Mouse (Mus musculus) 416B (cell line): Measurements from ENCODE around the gene Ap3m1.
"Not testable (repeated sequence)": the region's sequence is repeated elsewhere in the genome, so short reads cannot be mapped to it uniquely, and the experiment has no call there.

Experiments
- DNase-seq: peaks from one replicate; pipeline ENCODE4 v3.0.0; 2011; ENCODE audit warnings: low read depth

Gene Ap3m1

GRCm38 (mm10) chr14:21052112-21052780, at the start of gene Ap3m1, which contains the start of gene Adk:
Ap3m1 (minus strand) TSS chr14:21052508.
Adk (plus strand) TSS chr14:21052574.
- peak; percentile 98 for DNase-seq

DNA sequence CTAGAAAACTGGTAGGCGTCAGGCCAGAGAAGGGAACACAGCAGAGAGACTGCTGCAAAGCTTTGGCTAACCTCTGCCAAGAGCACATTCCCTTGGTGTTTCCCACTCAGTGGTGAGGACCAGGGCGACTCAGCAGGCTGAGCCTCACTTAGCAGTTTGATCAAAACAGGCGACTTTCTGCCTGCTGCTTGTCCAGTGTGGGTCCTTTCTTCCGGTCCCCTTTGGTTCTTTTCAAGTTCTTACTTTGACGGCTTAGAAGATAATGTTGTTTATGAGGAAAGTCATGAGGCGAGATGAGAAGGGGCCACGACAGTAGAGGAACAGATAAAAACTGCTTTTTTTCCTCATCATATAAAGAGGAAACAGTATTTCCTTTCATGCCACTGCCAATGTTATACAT, 49.3 kb upstream of the Ap3m1 start:
- DNase-seq: peak; percentile 52

DNA sequence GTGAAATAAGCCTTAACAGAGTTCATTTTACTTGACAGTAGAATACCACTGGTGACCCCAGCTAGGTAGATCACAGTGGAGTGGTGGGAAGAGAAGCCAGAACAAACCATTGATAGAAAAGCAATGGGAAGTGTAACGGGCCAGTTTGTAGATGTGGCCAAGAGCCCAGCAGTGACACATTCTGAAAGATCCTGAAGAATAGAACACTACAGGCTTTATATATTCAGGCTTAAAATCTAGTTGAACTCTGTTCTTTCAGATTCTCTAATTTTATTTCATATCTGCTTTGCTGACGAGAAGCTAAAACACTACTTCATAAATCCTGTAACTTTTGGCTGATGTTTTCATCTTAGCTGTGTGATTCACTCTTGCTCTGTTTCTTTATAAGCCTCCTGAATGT, 48.6 kb upstream of the Ap3m1 start:
- DNase-seq: no peak

DNA sequence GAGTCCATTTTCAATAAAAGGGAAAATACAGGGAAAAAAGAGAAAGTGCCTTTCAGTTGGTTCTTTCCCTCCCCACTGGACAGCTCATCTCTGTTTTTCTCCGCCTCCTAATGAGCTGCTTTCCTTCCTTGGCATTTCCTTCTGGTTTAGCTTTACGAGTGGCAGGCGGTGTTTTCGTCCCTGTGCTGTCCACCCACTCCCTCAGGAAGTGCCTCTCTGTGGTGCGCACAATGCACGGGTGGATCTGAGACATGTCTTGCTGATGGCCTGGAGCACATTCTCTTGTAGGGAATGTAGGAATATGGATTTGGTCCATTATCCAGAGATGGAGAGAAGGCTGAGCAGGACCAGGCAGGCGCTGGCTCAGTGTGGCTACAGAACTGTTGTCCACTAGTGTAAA, 47.1 kb upstream of the Ap3m1 start:
- no peak for DNase-seq

DNA sequence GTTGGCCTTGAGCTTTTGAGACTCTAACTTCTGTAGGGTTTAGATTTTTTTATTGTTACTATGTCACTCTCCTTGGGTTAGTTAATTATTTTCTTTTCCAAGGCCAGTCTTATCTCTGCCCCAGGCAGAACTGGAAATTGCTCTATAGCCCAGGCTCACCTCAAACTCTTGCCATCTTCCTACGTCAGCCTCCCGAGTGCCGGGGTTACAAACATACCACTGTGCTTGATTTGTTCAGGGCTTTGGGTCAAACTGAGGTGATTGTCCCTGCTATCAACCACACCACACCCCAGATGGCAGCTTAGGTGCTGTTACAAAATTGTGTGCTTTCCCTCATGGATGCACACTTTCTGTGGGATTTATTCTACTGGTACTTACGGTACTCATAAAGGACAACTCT, 44.4 kb upstream of the Ap3m1 start:
- no peak for DNase-seq

GRCm38 (mm10) chr14:21096279-21096678, 44.0 kb upstream of the Ap3m1 start:
- DNase-seq: no peak

DNA sequence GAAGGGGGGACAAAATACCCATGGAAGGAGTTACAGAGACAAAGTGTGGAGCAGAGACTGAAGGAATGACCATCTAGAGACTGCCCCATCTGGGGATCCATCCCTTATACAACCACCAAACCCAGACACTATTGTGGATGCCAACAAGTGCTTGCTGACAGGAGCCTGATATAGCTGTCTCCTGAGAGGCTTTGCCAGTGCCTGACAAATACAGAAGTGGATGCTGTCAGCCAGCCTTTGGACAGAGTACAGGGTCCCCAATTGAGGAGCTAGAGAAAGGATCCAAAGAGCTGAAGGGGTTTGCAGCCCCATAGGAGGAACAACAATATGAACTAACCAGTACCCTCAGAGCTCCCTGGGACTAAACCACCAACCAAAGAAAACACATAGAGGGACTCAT, 41.9 kb upstream of the Ap3m1 start:
- not testable (repeated sequence) for DNase-seq

DNA sequence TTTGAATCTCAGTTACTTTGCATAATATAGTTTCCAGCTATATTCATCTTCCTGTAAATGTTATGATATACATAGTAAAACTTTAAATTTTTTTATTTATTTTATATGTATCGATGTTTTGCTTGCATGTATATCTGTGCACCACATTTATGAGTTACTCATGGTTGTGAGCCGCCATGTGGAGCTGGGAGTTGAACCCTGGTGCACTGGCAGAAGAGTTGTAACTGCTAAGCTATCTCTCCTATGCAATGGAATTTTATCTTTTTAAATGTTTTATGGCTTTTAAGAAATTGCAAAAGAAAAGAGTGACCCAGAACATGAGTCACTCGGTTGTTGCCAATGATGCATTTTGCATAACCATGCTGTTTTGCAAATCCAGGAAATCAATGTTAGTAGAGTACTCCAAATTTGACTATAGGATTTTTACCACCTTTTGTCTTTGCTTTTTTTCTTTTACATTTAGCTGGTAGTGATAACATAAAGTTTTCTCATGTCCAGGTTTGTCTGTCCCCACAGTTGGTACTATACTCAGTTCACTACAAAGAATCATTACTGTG, 38.7 kb upstream of the Ap3m1 start:
- peak; percentile 64 for DNase-seq

DNA sequence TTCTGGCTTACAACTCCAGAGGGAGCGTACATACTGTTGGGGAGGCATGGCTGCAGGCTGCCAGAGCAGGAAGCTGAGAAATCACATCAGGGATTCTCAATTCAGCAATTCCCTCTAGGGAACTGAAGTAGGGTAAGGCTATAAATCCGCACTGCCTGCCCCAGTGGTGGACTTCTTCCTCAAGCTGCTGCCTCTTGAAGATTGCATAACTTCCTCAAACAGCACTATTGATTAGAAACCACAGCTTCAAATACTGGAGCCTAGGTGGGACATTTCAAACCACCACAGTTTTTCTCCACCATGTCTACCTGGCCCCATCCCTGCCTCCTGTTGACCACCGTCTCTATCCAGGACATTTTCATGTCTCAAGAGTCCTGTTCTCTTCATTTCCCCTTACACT, 38.1 kb upstream of the Ap3m1 start:
- peak; percentile 66 for DNase-seq

DNA sequence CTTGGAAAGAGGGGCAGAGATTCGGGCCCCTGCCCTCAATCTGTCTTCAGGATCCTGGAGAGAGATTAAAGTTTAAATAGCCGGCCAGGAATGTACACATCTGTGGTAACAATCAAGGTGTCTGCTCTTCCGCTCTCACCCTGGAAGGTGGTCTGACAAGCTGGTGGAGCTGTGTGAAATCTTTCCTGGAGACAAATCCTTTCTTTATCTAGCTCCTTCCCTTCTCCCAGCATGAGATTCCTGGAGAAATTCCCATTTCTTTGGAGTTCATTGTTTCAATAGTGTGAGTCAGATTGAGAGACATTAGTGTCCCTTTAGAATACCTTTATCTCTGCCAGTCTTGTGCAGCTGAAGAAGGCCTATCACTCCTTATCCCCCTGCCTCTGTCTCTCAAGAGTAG, 36.4 kb upstream of the Ap3m1 start:
- DNase-seq: no peak

DNA sequence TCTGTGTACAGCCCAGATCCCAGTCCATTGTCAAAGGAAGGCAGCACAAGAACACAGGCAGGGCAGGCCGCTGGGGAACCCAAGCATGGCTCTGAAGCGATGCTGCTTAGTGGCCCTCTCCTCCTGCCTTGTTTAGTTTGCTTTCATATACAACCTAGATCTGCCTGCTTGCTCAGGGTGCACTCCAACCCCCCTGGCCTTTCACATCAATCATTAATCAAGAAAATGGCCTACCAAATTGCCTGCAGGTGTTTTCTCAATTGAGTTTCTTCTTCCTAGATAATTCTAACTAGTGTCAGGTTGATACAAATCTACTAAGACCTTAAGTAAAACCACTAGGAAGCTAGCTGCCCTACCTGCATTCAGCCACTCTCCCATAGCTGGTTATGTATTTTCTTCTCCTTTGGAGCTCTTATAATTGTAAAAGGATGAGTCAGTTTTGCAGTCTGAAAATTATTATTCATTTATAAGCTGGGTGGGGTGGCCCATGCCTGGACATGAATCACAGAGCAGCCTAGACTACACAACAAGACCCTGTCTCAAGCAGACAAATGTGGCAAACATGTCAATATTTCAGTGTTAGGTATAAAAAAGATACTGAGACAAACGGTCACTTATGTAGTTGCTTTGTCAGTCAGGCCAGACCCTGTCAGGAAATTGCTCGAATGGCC, 35.2 kb upstream of the Ap3m1 start:
- no peak for DNase-seq

- DNase-seq: no peak
Observed at GRCm38 (mm10) chr14:21086827-21087351, 34.6 kb upstream of the Ap3m1 start.

DNA sequence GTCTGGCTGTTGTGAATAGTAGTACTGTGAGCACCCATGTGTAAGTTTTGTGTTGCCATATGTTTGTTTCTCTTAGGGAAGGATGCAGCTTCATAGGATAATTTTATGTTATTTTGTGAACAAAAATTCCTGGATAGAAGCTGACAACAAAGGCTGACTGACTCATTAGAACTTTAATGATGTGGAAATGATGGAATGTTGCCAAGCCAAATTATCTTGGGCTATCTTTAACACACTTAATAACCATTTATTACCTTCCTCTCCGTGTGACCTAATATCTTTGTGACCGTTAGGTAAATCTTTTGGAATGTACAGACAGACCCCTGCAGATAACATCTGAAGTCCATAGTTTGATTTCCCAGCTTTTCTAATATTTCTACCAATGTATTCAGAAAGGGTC, 33.8 kb upstream of the Ap3m1 start:
- DNase-seq: no peak

- DNase-seq: no peak
Observed at GRCm38 (mm10) chr14:21085666-21086065, 33.4 kb upstream of the Ap3m1 start.

DNA sequence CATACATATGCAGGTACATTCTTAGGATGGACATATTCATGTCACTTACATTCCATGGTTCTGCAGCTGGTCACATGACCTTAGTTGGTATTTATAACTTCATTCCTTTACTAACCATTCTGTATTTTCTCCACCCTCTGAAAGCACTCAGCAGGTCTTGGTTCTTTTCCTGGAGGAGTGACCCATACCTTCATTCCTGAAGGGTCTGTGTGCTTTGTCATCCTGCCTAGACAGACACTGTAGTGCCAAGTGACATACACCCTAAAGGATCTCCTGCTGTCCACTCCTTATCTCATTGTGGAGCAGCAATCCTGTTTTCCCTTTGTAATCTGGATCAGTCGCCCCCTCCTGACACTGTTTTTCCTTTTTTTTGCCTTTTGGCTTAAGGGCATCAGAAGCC, 30.5 kb upstream of the Ap3m1 start:
- DNase-seq: no peak

DNA sequence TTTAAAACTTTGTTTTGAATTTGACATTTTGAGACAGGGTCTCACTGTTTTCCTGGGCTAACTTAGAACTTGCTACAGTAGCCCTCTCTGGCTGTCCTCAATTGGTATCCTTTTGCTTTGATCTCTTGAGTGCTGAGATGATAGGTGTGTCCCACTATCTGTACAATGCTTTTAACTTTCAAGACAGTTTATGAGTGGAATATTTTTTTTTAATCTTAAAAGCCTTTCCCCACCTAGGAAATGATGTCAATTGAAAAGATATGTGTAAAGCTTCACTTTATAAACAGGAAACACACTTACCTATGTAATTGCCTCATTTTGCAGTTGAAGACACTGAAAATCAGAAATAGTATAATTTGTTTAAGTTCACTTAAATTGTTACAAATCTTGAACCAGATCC, 26.2 kb upstream of the Ap3m1 start:
- no peak for DNase-seq

DNA sequence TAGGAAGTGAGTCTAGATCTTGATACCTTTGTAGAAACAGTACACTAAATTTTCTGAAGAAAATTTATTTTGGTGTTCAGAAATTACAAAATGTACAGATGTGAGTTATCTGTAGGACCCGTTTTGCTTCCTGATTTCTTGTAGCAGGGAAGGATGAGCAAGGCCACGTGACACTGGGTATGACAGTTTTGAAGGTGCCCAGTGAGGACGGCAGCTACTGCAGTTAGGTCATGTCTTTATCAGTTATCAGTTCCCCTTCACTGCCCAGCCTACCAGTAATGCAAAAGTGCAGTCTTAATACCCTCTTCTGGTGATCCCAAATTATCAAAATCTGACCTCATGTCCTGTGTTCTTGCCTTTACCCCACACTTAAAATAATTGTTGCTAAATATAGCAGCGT, 25.6 kb upstream of the Ap3m1 start:
- peak; percentile 45 for DNase-seq

- no peak for DNase-seq
Observed at GRCm38 (mm10) chr14:21076501-21077194, 24.3 kb upstream of the Ap3m1 start.

GRCm38 (mm10) chr14:21075751-21076500, 23.6 kb upstream of the Ap3m1 start:
- DNase-seq: peak; percentile 95

- DNase-seq: no peak
Observed at GRCm38 (mm10) chr14:21074398-21075320, 22.4 kb upstream of the Ap3m1 start.

DNA sequence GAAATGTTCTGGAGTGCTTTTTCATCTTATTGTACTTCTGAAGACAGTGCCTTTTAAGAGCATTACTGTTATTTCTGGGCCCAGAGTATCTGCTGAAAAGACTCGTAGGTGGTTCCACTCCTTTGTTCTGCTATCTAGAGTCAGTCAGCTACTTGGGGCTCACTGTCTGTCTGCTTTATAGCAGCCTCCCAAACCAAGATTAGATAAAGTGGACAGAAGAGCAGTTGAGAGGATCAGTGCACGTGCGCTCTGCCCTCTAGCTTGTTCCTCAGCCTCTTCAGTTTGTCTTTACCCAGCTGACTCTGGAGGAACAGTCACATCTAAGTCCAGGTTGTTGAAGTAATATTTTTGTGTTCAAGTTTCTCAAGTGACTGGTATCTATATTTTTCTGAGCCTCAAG, 21.7 kb upstream of the Ap3m1 start:
- no peak for DNase-seq
